Mouse (Mus musculus) CH12.LX (cell line): ENCODE data around the gene Prkce.

Source experiments
- CTCF ChIP-seq, 2 experiments: IDR thresholded peaks in 1 of 2; conservative IDR thresholded peaks in 1 of 2; 2 replicates each; pipeline ENCODE4 v1.5.1; 2011 to 2012; ENCODE audit warnings: low read depth in 2 of 2, low read length in 2 of 2, improper control_type of control experiment in 1 of 2, inconsistent platforms in 1 of 2, mild to moderate bottlenecking in 1 of 2, moderate library complexity in 1 of 2
- POLR2A ChIP-seq: IDR thresholded peaks from 2 replicates; pipeline ENCODE4 v1.6.1; 2011; ENCODE audit warnings: low read depth, mild to moderate bottlenecking, improper control_type of control experiment, low read length

DNA sequence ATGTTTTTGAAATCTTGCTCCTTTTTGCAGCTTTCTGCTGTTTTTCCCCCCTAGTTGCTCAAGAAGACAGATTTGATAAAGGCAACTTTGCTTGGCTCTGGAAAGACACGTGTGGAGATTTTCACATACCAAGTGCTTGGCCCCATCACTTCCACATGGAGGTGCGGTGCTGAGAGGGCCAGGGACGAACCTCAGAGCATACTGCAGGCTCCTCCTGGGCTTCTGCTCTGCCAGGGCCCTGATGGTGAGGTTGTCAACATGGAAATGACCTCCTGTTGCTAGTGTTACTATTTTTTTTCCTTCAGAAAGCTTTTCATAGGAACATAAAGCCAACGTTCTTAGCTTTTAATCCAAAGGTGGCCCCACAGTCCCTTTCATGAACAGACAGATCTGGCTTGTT is 191.3 kb downstream of the Prkce start:
- no peak for TF ChIP-seq CTCF (conservative IDR thresholded peaks at IDR 0.05 in 1 of 2, IDR thresholded peaks at IDR 0.05 in 1 of 2; ENCODE audit: low read depth in 2 of 2, low read length in 2 of 2)
- no peak for TF ChIP-seq POLR2A
